Mouse (Mus musculus): ENCODE measurements around the gene Gm609. TPM values are rescaled to one million over a fixed set of nuclear protein-coding genes. Genes with fewer than 3 reads are reported as not detected.

The Gm609 gene
- polyA plus RNA-seq, 1 experiment from 2014 or later = not detected

DNA sequence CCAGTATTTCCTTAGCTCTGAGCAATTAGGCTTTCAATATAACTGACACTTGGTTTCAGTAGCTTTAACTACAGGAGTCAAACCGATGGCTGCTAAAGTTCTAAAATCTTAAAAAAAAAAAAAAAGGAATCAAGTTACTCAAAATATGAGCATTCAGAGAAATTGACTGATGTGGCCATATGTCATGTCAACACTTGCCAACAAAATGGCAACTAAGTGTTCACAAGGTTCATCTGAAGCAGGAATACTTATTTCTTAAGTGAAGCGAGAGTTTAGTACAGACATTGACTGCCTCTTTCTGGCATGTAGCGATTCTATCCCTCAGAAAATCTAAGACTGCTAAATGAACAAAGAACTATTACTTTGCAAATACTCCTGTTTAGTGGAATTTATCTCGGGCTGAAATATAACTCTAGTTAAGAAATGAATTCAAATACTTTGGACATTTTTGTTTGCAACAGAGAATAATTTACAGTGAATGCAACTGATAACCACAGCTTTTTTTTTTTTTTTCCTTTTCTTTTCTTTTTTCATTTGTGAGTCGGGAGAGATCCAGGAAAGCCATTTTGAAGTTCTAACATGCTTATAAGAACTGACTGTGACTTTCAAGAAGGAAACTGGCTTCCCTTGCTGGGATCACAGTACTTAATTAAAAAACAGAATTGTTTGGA, 102.3 kb downstream of the Gm609 start:
- no peak for ATAC-seq (ENCODE audit: low FRiP score, low read depth)
- H3K36me3 ChIP-seq = no peaks in the 10 kb centered on the region
- no peak overlapping the region for H3K9ac ChIP-seq
- no peak overlapping the region for H3K4me2 ChIP-seq (replicated peaks)
- H3K27ac ChIP-seq = no peak overlapping the region
- no peaks in the 10 kb centered on the region for H3K4me1 ChIP-seq
- 76% methylated on average over 5 of the region's 5 CpGs for WGBS
- H3K27me3 ChIP-seq = no peaks in the 10 kb centered on the region
- no peaks in the 10 kb centered on the region for H3K9me3 ChIP-seq
- H3K4me3 ChIP-seq = no peak overlapping the region

DNA sequence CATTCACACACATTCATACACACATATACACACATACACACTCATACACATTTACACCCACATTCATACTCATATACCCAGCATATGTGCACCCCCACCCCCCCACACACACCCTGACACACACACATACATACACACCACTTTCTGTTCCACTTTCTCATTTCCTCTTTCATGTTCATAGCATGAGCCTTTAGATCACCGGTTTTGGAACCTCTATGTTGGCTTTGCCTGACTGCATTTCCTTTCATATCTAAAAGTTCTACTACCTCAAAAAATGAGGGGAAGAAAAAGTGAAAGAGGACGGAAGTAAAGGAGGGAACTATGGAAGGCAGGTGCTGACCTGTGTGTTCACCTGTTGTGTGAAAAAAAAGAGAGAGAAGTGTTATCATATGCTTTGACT, 102.9 kb downstream of the Gm609 start:
- H3K9ac ChIP-seq = no peak overlapping the region
- no peak overlapping the region for H3K4me2 ChIP-seq (replicated peaks)
- no peak overlapping the region for H3K4me3 ChIP-seq
- H3K27ac ChIP-seq = no peak overlapping the region
- 83% methylated on average over 2 of the region's 2 CpGs for WGBS
- no peaks in the 10 kb centered on the region for H3K27me3 ChIP-seq
- no peak for ATAC-seq (ENCODE audit: low FRiP score, low read depth)
- no peaks in the 10 kb centered on the region for H3K9me3 ChIP-seq
- H3K36me3 ChIP-seq = no peaks in the 10 kb centered on the region
- H3K4me1 ChIP-seq = no peaks in the 10 kb centered on the region

DNA sequence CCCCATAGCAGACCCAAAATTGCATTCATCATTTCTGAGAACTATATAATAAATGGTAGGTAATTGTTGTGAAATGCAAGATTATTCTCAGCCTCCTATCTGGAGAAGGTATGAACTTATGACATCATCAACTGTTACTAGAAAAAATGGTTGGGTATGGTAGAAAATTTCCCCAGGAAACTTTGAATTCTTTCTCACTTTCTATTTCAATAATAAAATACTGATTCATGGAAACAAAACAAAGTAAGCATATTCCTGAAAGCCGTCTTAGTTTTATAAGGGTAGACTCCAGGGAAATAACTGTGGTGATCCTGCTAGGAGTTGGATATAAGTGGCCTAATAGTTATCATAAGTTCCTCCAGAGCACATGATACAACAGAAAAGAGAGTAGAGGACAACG, 103.7 kb downstream of the Gm609 start:
- H3K4me1 ChIP-seq = no peaks in the 10 kb centered on the region
- 81% methylated on average over 2 of the region's 2 CpGs for WGBS
- H3K9ac ChIP-seq = no peak overlapping the region
- H3K36me3 ChIP-seq = no peaks in the 10 kb centered on the region
- H3K4me3 ChIP-seq = no peak overlapping the region
- H3K27ac ChIP-seq = no peak overlapping the region
- no peaks in the 10 kb centered on the region for H3K9me3 ChIP-seq
- ATAC-seq (ENCODE audit: low FRiP score, low read depth) = no peak
- no peaks in the 10 kb centered on the region for H3K27me3 ChIP-seq
- H3K4me2 ChIP-seq (replicated peaks) = no peak overlapping the region

DNA sequence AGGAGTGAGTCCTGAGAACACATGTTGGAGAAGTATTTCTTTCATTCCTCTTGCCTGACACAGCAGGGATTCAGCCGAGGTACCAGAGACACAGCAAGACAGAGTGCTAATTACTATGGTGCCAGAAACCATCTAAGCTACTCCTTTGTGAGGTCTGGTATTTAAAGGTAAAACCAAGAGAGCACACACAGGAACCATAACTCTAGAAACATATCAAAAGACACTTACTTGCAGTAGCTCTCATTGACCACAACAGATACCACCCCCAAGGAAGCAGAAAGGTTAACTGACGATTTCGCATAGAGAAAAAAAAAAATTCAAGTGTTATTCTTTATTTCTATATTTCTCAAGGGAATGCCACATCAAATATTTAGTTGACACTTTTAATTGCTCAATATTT, 111.0 kb downstream of the Gm609 start:
- H3K4me1 ChIP-seq = peaks cover 8% of the 10 kb centered on the region; the same call in 1 of the 2 replicates
- H3K36me3 ChIP-seq = no peaks in the 10 kb centered on the region
- H3K9ac ChIP-seq = no peak overlapping the region
- no peaks in the 10 kb centered on the region for H3K9me3 ChIP-seq
- no peak overlapping the region for H3K4me2 ChIP-seq (replicated peaks)
- WGBS = 71% methylated on average over 3 of the region's 3 CpGs
- H3K27me3 ChIP-seq = no peaks in the 10 kb centered on the region
- no peak overlapping the region for H3K4me3 ChIP-seq
- H3K27ac ChIP-seq = no peak overlapping the region
- ATAC-seq (ENCODE audit: low FRiP score, low read depth) = no peak

DNA sequence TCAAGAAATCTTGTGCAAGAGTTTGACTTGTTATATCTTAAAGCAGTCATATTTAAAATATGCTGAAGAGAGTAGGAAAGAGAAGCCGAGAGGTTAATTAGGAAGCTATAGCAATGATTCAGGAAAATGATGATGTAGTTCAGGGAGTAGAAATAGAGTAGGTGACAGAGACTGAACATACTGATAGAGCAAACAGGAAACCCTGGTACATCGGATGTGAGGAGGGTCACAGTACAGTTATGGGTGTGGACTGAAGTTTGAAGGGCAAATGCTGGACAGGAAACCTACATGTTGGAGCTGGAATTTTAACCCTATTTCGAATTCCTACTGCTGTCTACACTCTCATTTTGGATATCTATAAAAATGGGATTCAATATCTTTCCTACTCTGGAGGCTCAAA, 113.8 kb downstream of the Gm609 start:
- Histone ChIP-seq H3K27ac (no peak overlapping the region), H3K4me1 (peaks cover 8% of the 10 kb centered on the region; the same call in 1 of the 2 replicates), H3K36me3 (no peaks in the 10 kb centered on the region), H3K4me3 (no peak overlapping the region), H3K9me3 (no peaks in the 10 kb centered on the region), H3K9ac (no peak overlapping the region), H3K4me2 (replicated peaks) (no peak overlapping the region), H3K27me3 (no peaks in the 10 kb centered on the region)
- no peak for ATAC-seq (ENCODE audit: low FRiP score, low read depth)
- WGBS = 78% methylated on average over 3 of the region's 3 CpGs

DNA sequence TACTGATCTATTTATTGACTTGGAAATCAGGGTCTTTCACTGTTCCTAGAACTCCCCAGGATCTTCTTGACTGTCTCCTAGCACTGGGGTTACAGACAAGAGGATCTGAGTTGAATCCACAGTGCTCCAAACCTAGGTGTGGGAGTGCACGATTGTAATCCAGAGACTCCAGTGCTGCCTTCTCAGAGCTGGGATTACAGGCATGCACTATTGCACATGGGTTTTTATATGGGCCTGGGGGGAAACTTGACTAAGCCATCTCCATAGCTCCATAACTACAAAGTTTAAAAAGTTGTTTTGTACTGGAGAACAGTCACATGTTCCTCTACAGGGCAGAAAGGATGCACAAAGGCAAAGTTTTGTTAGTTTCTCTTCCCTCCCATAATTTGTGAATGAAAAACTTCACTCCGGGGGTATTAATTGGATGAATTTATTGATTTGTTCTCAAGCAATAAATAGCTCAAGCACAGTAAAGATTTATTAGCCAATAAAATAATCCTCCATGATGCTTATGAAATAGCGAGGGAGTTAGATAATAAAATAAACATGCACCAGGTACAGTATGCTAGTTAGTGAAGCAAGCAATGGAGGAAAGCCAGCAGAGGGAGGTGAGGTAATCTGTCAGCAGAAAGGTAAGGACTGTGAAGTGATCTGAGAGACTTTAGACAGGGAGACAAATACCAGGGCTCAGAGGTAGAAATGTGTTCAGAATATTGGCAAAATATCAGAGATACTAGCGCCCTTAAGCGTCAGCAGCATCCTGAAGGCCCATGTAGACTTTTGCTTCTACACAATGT, 114.4 kb downstream of the Gm609 start:
- WGBS = 59% methylated on average over 5 of the region's 5 CpGs
- Histone ChIP-seq H3K4me1 (peaks cover 8% of the 10 kb centered on the region; the same call in 1 of the 2 replicates), H3K36me3 (no peaks in the 10 kb centered on the region), H3K9ac (no peak overlapping the region), H3K27ac (no peak overlapping the region), H3K9me3 (no peaks in the 10 kb centered on the region), H3K4me3 (no peak overlapping the region), H3K27me3 (no peaks in the 10 kb centered on the region), H3K4me2 (replicated peaks) (no peak overlapping the region)
- ATAC-seq (ENCODE audit: low FRiP score, low read depth) = peak; percentile 69; the same call in 1 of the 2 replicates

DNA sequence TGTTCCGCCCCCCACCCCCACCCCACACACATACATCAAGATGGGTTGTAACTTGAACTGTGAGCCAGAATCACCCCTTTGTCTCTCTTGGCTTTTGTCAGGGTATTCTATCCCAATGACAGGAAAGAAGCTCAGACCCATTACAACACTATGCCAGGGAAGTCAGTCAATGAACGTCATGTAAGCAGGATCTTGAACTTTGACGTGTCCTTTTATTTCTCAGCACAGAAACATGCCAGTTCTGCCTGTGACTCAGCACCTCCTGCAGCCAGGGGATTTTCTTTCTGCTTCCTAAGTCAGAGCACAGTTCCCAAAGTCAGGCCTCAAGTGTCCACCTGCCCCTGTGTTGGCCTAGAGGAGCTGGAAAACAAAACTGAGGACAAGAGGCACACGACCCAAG, 115.4 kb downstream of the Gm609 start:
- ATAC-seq (ENCODE audit: low FRiP score, low read depth) = no peak
- Histone ChIP-seq H3K27me3 (no peaks in the 10 kb centered on the region), H3K4me1 (peaks cover 8% of the 10 kb centered on the region; the same call in 1 of the 2 replicates), H3K4me3 (no peak overlapping the region), H3K4me2 (replicated peaks) (no peak overlapping the region), H3K36me3 (no peaks in the 10 kb centered on the region), H3K27ac (no peak overlapping the region), H3K9ac (no peak overlapping the region), H3K9me3 (no peaks in the 10 kb centered on the region)
- 84% methylated on average over 4 of the region's 4 CpGs for WGBS

DNA sequence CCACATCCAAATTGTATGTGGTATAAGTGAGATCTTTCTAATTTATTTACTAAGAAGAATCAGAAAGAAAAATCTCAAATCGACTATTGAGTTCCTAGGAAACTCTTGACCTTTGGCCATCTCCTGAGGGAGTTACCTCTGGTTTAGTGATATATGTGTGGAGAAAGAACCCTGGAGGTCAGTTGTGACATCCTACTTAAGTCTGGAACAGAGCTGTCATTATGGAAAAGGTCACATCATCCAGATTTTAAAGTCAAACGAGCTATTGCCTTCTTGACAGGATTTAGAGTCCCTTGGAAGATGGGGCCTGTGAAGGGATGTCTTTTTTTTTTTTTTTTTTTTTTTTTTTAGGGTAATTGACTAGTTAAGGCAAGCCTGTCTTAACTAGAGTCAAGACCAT, 116.0 kb downstream of the Gm609 start:
- no peaks in the 10 kb centered on the region for H3K9me3 ChIP-seq
- H3K36me3 ChIP-seq = no peaks in the 10 kb centered on the region
- WGBS = 70% methylated on average over 2 of the region's 2 CpGs
- ATAC-seq (ENCODE audit: low FRiP score, low read depth) = no peak
- no peak overlapping the region for H3K4me2 ChIP-seq (replicated peaks)
- no peak overlapping the region for H3K27ac ChIP-seq
- H3K9ac ChIP-seq = no peak overlapping the region
- no peak overlapping the region for H3K4me3 ChIP-seq
- H3K27me3 ChIP-seq = no peaks in the 10 kb centered on the region
- H3K4me1 ChIP-seq = peaks cover 8% of the 10 kb centered on the region; the same call in 1 of the 2 replicates

DNA sequence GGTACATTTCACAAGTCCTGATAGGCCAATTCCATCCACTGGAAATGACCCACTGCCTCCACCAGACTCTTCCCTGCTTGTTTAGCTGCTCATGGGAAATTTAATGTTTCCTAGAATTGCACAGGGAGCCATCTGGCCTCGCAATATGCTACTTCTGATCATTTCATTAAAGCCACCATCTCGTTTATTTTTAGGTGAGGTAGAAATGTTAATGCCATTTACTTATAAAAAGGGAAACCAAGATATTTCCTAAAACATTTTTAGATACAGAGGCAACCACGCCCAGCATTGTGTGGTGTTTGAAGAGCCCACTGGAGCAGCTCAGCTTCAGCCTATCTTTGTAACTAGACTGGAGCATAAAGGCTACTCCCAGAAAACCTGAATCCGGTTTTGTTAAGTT, 116.5 kb downstream of the Gm609 start:
- H3K4me3 ChIP-seq = no peak overlapping the region
- H3K9me3 ChIP-seq = no peaks in the 10 kb centered on the region
- H3K27ac ChIP-seq = no peak overlapping the region
- no peak overlapping the region for H3K9ac ChIP-seq
- no peaks in the 10 kb centered on the region for H3K36me3 ChIP-seq
- no peak for ATAC-seq (ENCODE audit: low FRiP score, low read depth)
- H3K4me2 ChIP-seq (replicated peaks) = no peak overlapping the region
- peaks cover 8% of the 10 kb centered on the region; the same call in 1 of the 2 replicates for H3K4me1 ChIP-seq
- WGBS = 73% methylated on average over 4 of the region's 4 CpGs
- no peaks in the 10 kb centered on the region for H3K27me3 ChIP-seq

DNA sequence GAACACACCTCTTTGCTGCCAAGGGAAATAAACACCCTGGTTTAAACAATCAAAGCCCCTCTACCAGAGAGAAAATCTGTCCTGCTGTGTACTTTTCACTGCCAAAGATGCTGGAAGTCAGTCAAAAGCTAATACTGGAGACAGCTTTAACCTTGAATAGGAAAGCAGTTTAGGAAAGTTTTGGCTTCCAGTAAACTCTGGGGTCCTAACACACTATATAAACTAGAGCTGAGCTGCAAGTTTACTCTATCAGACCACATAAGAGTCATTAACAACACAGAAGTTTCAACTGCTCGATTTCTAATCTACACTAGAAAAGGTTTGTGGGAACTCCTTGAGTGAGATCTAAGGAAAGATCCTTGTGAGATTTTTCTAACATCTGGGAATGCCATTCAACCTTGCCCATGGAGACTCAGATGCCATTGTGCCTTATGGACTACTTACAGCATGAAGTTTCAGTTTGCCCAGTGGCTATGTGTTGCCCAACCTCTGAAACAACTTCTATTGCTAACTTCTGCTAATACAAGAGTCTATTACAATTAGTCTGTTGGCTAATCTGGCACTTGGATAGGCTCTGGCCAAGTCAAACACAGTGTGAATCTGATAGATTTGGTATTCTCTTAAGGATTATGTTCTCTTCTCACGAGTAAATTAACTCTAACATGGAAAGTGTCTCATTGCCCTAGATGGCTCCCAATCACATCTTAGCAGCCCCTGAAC, 117.1 kb downstream of the Gm609 start:
- H3K9me3 ChIP-seq = no peaks in the 10 kb centered on the region
- H3K4me3 ChIP-seq = no peak overlapping the region
- peaks cover 8% of the 10 kb centered on the region; the same call in 1 of the 2 replicates for H3K4me1 ChIP-seq
- no peak overlapping the region for H3K27ac ChIP-seq
- ATAC-seq (ENCODE audit: low FRiP score, low read depth) = peak; percentile 44; the same call in 1 of the 2 replicates
- H3K27me3 ChIP-seq = no peaks in the 10 kb centered on the region
- no peak overlapping the region for H3K9ac ChIP-seq
- no peaks in the 10 kb centered on the region for H3K36me3 ChIP-seq
- 72% methylated on average over 2 of the region's 2 CpGs for WGBS
- H3K4me2 ChIP-seq (replicated peaks) = no peak overlapping the region

DNA sequence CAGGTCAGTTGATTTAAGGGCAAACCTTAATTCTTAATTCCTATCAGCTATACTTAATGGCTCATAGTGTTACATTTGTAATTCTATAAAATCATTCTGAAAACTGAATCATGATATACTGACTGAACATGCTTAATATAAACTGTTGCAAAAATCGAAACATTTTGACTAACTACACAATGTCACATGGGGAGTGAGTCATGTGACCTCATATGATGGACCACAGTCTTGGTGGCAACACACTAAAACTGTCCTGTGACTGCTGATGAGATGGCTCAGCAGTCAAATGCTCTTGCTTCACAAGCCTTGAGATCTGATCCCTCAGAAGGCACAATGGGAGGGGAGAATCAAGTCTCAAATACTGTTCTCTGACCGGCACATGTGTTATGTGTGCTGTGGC, 118.7 kb downstream of the Gm609 start:
- 76% methylated on average over 2 of the region's 2 CpGs for WGBS

DNA sequence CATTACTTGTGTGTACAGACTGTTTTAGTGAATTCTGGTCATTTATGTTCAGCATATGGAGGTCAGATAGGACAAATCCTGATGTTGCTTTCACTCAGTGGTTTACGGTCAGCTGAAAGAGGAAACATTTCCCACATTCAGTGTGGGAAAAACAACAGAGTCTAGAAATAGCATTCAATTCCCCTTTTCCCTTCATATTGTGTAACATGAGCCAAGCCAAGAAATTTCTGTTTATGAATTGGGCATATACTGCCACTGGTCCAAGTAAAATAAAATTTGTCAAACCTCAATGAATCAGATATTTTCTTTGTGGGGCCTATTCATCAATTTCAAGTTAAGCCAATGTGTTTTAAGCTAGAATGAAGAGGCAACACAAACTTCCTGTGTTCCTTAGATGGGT, 121.7 kb downstream of the Gm609 start:
- Histone ChIP-seq H3K27me3 (no peaks in the 10 kb centered on the region), H3K4me2 (replicated peaks) (no peak overlapping the region), H3K4me1 (no peaks in the 10 kb centered on the region), H3K9ac (no peak overlapping the region), H3K4me3 (no peak overlapping the region), H3K9me3 (no peaks in the 10 kb centered on the region), H3K36me3 (no peaks in the 10 kb centered on the region), H3K27ac (no peak overlapping the region)
- no peak for ATAC-seq (ENCODE audit: low FRiP score, low read depth)
- 83% methylated on average over 1 of the region's 1 CpGs for WGBS

More for the DNA sequence above, 118.7 kb downstream of the Gm609 start:
- H3K27ac ChIP-seq = no peak overlapping the region
- no peaks in the 10 kb centered on the region for H3K9me3 ChIP-seq
- H3K9ac ChIP-seq = no peak overlapping the region
- H3K4me2 ChIP-seq (replicated peaks) = no peak overlapping the region
- peaks cover 8% of the 10 kb centered on the region; the same call in 1 of the 2 replicates for H3K4me1 ChIP-seq
- H3K27me3 ChIP-seq = no peaks in the 10 kb centered on the region
- no peaks in the 10 kb centered on the region for H3K36me3 ChIP-seq
- no peak overlapping the region for H3K4me3 ChIP-seq
- ATAC-seq (ENCODE audit: low FRiP score, low read depth) = no peak
